Mouse (Mus musculus) embryonic facial prominence, embryonic 11.5 days (tissue): ENCODE measurements around the gene Olfm3. TPM values are rescaled to one million over a fixed set of nuclear protein-coding genes. Genes with fewer than 3 reads are reported as not detected.

ENCODE experiments used
- ATAC-seq: fragments of 200-750 bp; cut with Nextera tagmentation; replicated peaks from 2 replicates; pipeline ENCODE4 v1.8.0; 2017; ENCODE audit warnings: low read depth; ENCODE audit not compliant: insufficient number of reproducible peaks, low FRiP score, low TSS enrichment
- DNase-seq: peaks from one replicate; pipeline ENCODE4 v3.0.0-alpha.2; 2015; ENCODE audit warnings: low spot score
- H3K27ac ChIP-seq: fragments of 300-500 bp; sonication (generic); replicated peaks from 2 replicates; pipeline ENCODE4 v1.5.1; 2014; ENCODE audit warnings: mild to moderate bottlenecking, low read depth, low read length, control low read depth
- H3K27me3 ChIP-seq: fragments of 300-500 bp; sonication (generic); 2 replicates; pipeline ENCODE4 v1.6.1; 2014; ENCODE audit warnings: mild to moderate bottlenecking, low read length, moderate library complexity, mixed read lengths; ENCODE audit not compliant: control insufficient read depth, insufficient read depth
- H3K36me3 ChIP-seq: fragments of 300-500 bp; sonication (generic); replicated peaks from 2 replicates; pipeline ENCODE4 v1.6.1; 2014; ENCODE audit warnings: low read depth, mild to moderate bottlenecking, low read length, moderate library complexity, mixed read lengths; ENCODE audit not compliant: control insufficient read depth, insufficient read depth
- H3K4me1 ChIP-seq: fragments of 300-500 bp; sonication (generic); 2 replicates; pipeline ENCODE4 v1.6.1; 2014; ENCODE audit warnings: low read length, mixed read lengths; ENCODE audit not compliant: control insufficient read depth, insufficient read depth
- H3K4me2 ChIP-seq: fragments of 300-500 bp; sonication (generic); 2 replicates; pipeline ENCODE4 v1.6.1; 2014; ENCODE audit warnings: low read depth, mild to moderate bottlenecking, control low read depth, low read length, moderate library complexity
- H3K4me3 ChIP-seq: fragments of 300-500 bp; sonication (generic); 2 replicates; pipeline ENCODE4 v1.5.1; 2014; ENCODE audit warnings: low read depth, low read length, control low read depth
- H3K9ac ChIP-seq: fragments of 300-500 bp; sonication (generic); replicated peaks from 2 replicates; pipeline ENCODE4 v1.6.1; 2014; ENCODE audit warnings: mild to moderate bottlenecking, control low read depth, low read length
- H3K9me3 ChIP-seq: fragments of 300-500 bp; sonication (generic); replicated peaks from 2 replicates; pipeline ENCODE4 v1.6.1; 2016; ENCODE audit warnings: mild to moderate bottlenecking, low read length, inconsistent platforms, mixed read lengths; ENCODE audit not compliant: control insufficient read depth
- WGBS: fragments of 180-500 bp; shearing (Covaris S2); extraction: QIAGEN DNeasy Blood & Tissue Kit; methylation state at CpG from one replicate; pipeline ENCODE4 v1.1.7; 2014; 5-methylcytosine and 5-hydroxymethylcytosine counted together
- polyA plus RNA-seq: library from polyadenylated mRNA; unstranded; fragments of >200 nt; fragmentation: Nextera tagmentation; extraction: Ambion mirVana; gene quantifications from 2 replicates; pipeline ENCODE4 v1.2.1, GENCODE M21; 2014

Olfm3 gene
- polyA plus RNA-seq, 1 experiment from 2014 or later: 0.50 TPM

GRCm38 (mm10) chr3:115146244-115146643 lies 242.4 kb downstream of the Olfm3 start:
- no peaks in the 10 kb centered on the region for H3K9me3 ChIP-seq
- no peak for ATAC-seq
- 88% methylated on average over 2 of the region's 2 CpGs for WGBS
- no peak overlapping the region for H3K27ac ChIP-seq
- no peaks in the 10 kb centered on the region for H3K4me1 ChIP-seq
- DNase-seq: no peak
- H3K36me3 ChIP-seq: no peaks in the 10 kb centered on the region
- H3K4me2 ChIP-seq: no peak overlapping the region
- H3K4me3 ChIP-seq: no peak overlapping the region
- H3K9ac ChIP-seq: no peak overlapping the region
- no peaks in the 10 kb centered on the region for H3K27me3 ChIP-seq

- Histone ChIP-seq H3K9ac (no peak overlapping the region), H3K4me3 (no peak overlapping the region), H3K9me3 (no peaks in the 10 kb centered on the region), H3K4me1 (no peaks in the 10 kb centered on the region), H3K27me3 (no peaks in the 10 kb centered on the region), H3K4me2 (no peak overlapping the region), H3K27ac (no peak overlapping the region), H3K36me3 (no peaks in the 10 kb centered on the region)
- WGBS: 85% methylated on average over 3 of the region's 3 CpGs
- no peak for ATAC-seq
- DNase-seq: no peak
Measured at GRCm38 (mm10) chr3:115158903-115159473, 255.1 kb downstream of the Olfm3 start.

- Histone ChIP-seq H3K27ac (no peak overlapping the region), H3K36me3 (no peaks in the 10 kb centered on the region), H3K9ac (no peak overlapping the region), H3K4me3 (no peak overlapping the region), H3K4me1 (no peaks in the 10 kb centered on the region), H3K4me2 (no peak overlapping the region), H3K9me3 (no peaks in the 10 kb centered on the region), H3K27me3 (no peaks in the 10 kb centered on the region)
- whole genome bisulfite sequencing: 82% methylated on average over 7 of the region's 7 CpGs
- ATAC-seq (no peak), DNase-seq (no peak)
Measured at GRCm38 (mm10) chr3:115174625-115175024, 270.7 kb downstream of the Olfm3 start.
